Comparison of ENCODE assay signal across 8 mouse cellular contexts in genomic region chr5:21736956-21737585, GRCm38 (mm10). TPM values are rescaled to one million over a fixed set of nuclear protein-coding genes. Genes with fewer than 3 reads are reported as not detected.
DNase-seq lines count a peak whose midpoint lies in the region; ATAC-seq and TF ChIP-seq lines count a peak whose summit lies in the region.

Gene Pmpcb, plus strand, starts transcription at chr5:21737141.

- DNase-seq in 3134 (ENCODE audit: extremely low read depth, insufficient read length, low spot score) = peak; percentile 75
- peak; percentile 86 to 87 for DNase-seq in adrenal gland, postnatal 36 days
- peak; percentile 88 to 89 for DNase-seq in heart, adult 2 months
- peak; percentile 84 to 90 for DNase-seq in kidney, adult 8-10 months
- peak; percentile 87 to 90 for DNase-seq in spleen, postnatal 10 days (ENCODE audit: low spot score in 2 of 2)

- H3K9ac ChIP-seq in embryonic facial prominence, embryonic 13.5 days = peak within 1 kb of the TSS; percentile 91
- H3K9ac ChIP-seq in heart, adult 2 months (ENCODE audit: low read depth, low read length) = peak within 1 kb of the TSS; percentile 83
- peak within 1 kb of the TSS; percentile 90 for H3K9ac ChIP-seq in limb, embryonic 13.5 days
- H3K9ac ChIP-seq in midbrain, embryonic 16.5 days (ENCODE audit: low read depth, low read length) = peak within 1 kb of the TSS; percentile 96

- H3K27ac ChIP-seq in embryonic facial prominence, embryonic 13.5 days = peak within 1 kb of the TSS; percentile 87
- H3K27ac ChIP-seq in heart, adult 2 months = peak within 1 kb of the TSS; percentile 90
- peak within 1 kb of the TSS; percentile 88 for H3K27ac ChIP-seq in limb, embryonic 13.5 days
- peak within 1 kb of the TSS; percentile 85 for H3K27ac ChIP-seq in midbrain, embryonic 16.5 days (ENCODE audit: low read length)

- peaks cover 30% of the 10 kb centered on the region for H3K36me3 ChIP-seq in embryonic facial prominence, embryonic 13.5 days
- no peaks in the 10 kb centered on the region; the same call in 1 of the 2 replicates for H3K36me3 ChIP-seq in heart, adult 2 months (ENCODE audit: control insufficient read depth, insufficient read depth, low read length)
- H3K36me3 ChIP-seq in limb, embryonic 13.5 days = peaks cover 34% of the 10 kb centered on the region
- peaks cover 7% of the 10 kb centered on the region for H3K36me3 ChIP-seq in midbrain, embryonic 16.5 days (ENCODE audit: control insufficient read depth, insufficient read depth, low read length)

- H3K79me2 ChIP-seq in heart, adult 2 months (replicated peaks; ENCODE audit: control insufficient read depth, insufficient read depth, low read length) = no peaks in the 10 kb centered on the region

- TF ChIP-seq CTCF in heart, adult 2 months (IDR thresholded peaks at IDR 0.05) = no peak; the same call in 1 of the 2 replicates

- no peaks in the 10 kb centered on the region for H3K27me3 ChIP-seq in embryonic facial prominence, embryonic 13.5 days
- H3K27me3 ChIP-seq in heart, adult 2 months (ENCODE audit: control insufficient read depth, insufficient read depth, low read length) = no peaks in the 10 kb centered on the region
- H3K27me3 ChIP-seq in limb, embryonic 13.5 days = no peaks in the 10 kb centered on the region
- H3K27me3 ChIP-seq in midbrain, embryonic 16.5 days (ENCODE audit: control insufficient read depth, insufficient read depth, low read depth, low read length) = no peaks in the 10 kb centered on the region

- peak within 1 kb of the TSS; percentile 80 for H3K4me2 ChIP-seq in embryonic facial prominence, embryonic 13.5 days
- peak within 1 kb of the TSS; percentile 94 for H3K4me2 ChIP-seq in limb, embryonic 13.5 days (replicated peaks)
- H3K4me2 ChIP-seq in midbrain, embryonic 16.5 days (ENCODE audit: low read length) = peak within 1 kb of the TSS; percentile 93

- peak within 1 kb of the TSS; percentile 91 for H3K4me3 ChIP-seq in embryonic facial prominence, embryonic 13.5 days
- H3K4me3 ChIP-seq in heart, adult 2 months = peak within 1 kb of the TSS; percentile 85
- H3K4me3 ChIP-seq in limb, embryonic 13.5 days = peak within 1 kb of the TSS; percentile 89
- H3K4me3 ChIP-seq in midbrain, embryonic 16.5 days (ENCODE audit: low read depth, low read length) = peak within 1 kb of the TSS; percentile 89

- TF ChIP-seq EP300 in heart, adult 2 months (IDR thresholded peaks at IDR 0.05; ENCODE audit: insufficient read depth, low read depth, low read length) = peak; percentile 67; the same call in 1 of the 2 replicates

- H3K4me1 ChIP-seq in embryonic facial prominence, embryonic 13.5 days = peaks cover 20% of the 10 kb centered on the region
- peaks cover 5% of the 10 kb centered on the region for H3K4me1 ChIP-seq in heart, adult 2 months (ENCODE audit: control insufficient read depth, insufficient read depth, low read length)
- H3K4me1 ChIP-seq in limb, embryonic 13.5 days = peaks cover 16% of the 10 kb centered on the region
- peaks cover 21% of the 10 kb centered on the region for H3K4me1 ChIP-seq in midbrain, embryonic 16.5 days (ENCODE audit: control insufficient read depth, insufficient read depth, low read length)

- peak; percentile 68 for ATAC-seq in embryonic facial prominence, embryonic 13.5 days (ENCODE audit: insufficient number of reproducible peaks, insufficient read depth, low FRiP score, low TSS enrichment, low read depth)
- peak; percentile 93 for ATAC-seq in limb, embryonic 13.5 days (ENCODE audit: low FRiP score, low read depth)
- peak; percentile 86 for ATAC-seq in midbrain, embryonic 16.5 days

- under 1% methylated on average over 42 of the region's 42 CpGs for WGBS in embryonic facial prominence, embryonic 13.5 days
- WGBS in heart, adult 2 months = under 1% methylated on average over 42 of the region's 42 CpGs
- WGBS in limb, embryonic 13.5 days = under 1% methylated on average over 42 of the region's 42 CpGs
- under 1% methylated on average over 42 of the region's 42 CpGs for WGBS in midbrain, embryonic 16.5 days

- no peaks in the 10 kb centered on the region for H3K9me3 ChIP-seq in embryonic facial prominence, embryonic 13.5 days
- no peaks in the 10 kb centered on the region for H3K9me3 ChIP-seq in limb, embryonic 13.5 days
- H3K9me3 ChIP-seq in midbrain, embryonic 16.5 days (replicated peaks; ENCODE audit: control insufficient read depth, low read length, poor library complexity, severe bottlenecking) = no peaks in the 10 kb centered on the region

- peak; percentile 57 for TF ChIP-seq POLR2A in heart, adult 2 months (IDR thresholded peaks at IDR 0.05; ENCODE audit: insufficient read depth, low read depth, low read length)

- intact Hi-C loops in heart, adult 2 months (cut with DNase I) = loop anchor here (1.0 kb wide), 2 partner anchors 36 to 48 kb away; partner anchors contain the start of genes Dnajc2, Napepld and Psmc2

RNA-seq across cellular contexts. Expression of gene Pmpcb, which starts in this region (rescaled TPM):
- total RNA-seq in adrenal gland, postnatal 36 days (2021) = 100 to 1,000 TPM; 256 to 300 TPM
- polyA plus RNA-seq in embryonic facial prominence, embryonic 13.5 days (2015; fragmentation: Nextera tagmentation; extraction: Ambion mirVana) = 87.0 and 95.7 TPM in 2 replicates
- total RNA-seq in heart, adult 2 months (2021) = 100 to 1,000 TPM; 250 to 288 TPM
- 99.0 and 192 TPM in 2 replicates for polyA plus RNA-seq in heart, adult 2 months (2012; rRNA removed)
- 91.5 and 94.9 TPM in 2 replicates for polyA plus RNA-seq in limb, embryonic 13.5 days (2015; fragmentation: Nextera tagmentation; extraction: Ambion mirVana)
- 68.8 and 72.4 TPM in 2 replicates for polyA plus RNA-seq in midbrain, embryonic 16.5 days (2015; fragmentation: Nextera tagmentation; extraction: Ambion mirVana)

Comparison
In these comparisons a context has a peak if more than half of its experiments do, and no peak if none do; other contexts are left out.
1. Peak in every context shown above with its lines: DNase-seq, ATAC-seq, H3K4me3 ChIP-seq and H3K27ac ChIP-seq.